Mouse (Mus musculus) layer of hippocampus, adult 2 months (tissue): ENCODE measurements at regions not wholly inside any gene's neighbourhood (a gene's known extent, or its start where the extent isn't known, plus 50 kb on each side); places are given as distances from the start of the nearest gene placed in this dataset.
"Not testable (repeated sequence)": the region's sequence is repeated elsewhere in the genome, so short reads cannot be mapped to it uniquely, and the experiment has no call there.

Experiments used
- DNase-seq, 2 experiments: peaks; one replicate each; pipeline ENCODE4 v3.0.0; 2022; ENCODE audit warnings: low spot score in 2 of 2
- H3K27ac ChIP-seq: fragments of 200-600 bp; 2 replicates; pipeline ENCODE4 v1.8.1; 2022
- H3K4me3 ChIP-seq: fragments of 200-600 bp; 2 replicates; pipeline ENCODE4 v1.8.1; 2022; ENCODE audit warnings: mild to moderate bottlenecking
- CTCF ChIP-seq: fragments of 200-600 bp; conservative IDR thresholded peaks from 2 replicates; pipeline ENCODE4 v1.8.1; 2022; ENCODE audit warnings: antibody characterized with exemption, mild to moderate bottlenecking, moderate library complexity

- no peak for DNase-seq
- H3K27ac ChIP-seq = no peak overlapping the region
- no peak overlapping the region for H3K4me3 ChIP-seq
- TF ChIP-seq CTCF = no peak
Observed at GRCm38 (mm10) chr6:50818433-50818832, 164.2 kb upstream of the Npvf start.

GRCm38 (mm10) chr6:50818891-50819541 lies 164.8 kb upstream of the Npvf start:
- TF ChIP-seq CTCF = no peak
- Histone ChIP-seq H3K4me3 (no peak overlapping the region), H3K27ac (no peak overlapping the region)
- no peak for DNase-seq

GRCm38 (mm10) chr6:50821401-50822235 lies 167.4 kb upstream of the Npvf start:
- Histone ChIP-seq H3K27ac (no peak overlapping the region), H3K4me3 (no peak overlapping the region)
- no peak for DNase-seq
- TF ChIP-seq CTCF = no peak

- DNase-seq = no peak
- no peak overlapping the region for H3K4me3 ChIP-seq
- no peak for TF ChIP-seq CTCF
- H3K27ac ChIP-seq = no peak overlapping the region
Observed at GRCm38 (mm10) chr6:50822236-50823151, 168.3 kb upstream of the Npvf start.

- H3K27ac ChIP-seq = no peak overlapping the region
- no peak for TF ChIP-seq CTCF
Observed at GRCm38 (mm10) chr6:50823220-50823910, 169.1 kb upstream of the Npvf start.

GRCm38 (mm10) chr6:50824466-50824865 lies 170.2 kb upstream of the Npvf start:
- TF ChIP-seq CTCF = no peak
- no peak overlapping the region for H3K4me3 ChIP-seq
- DNase-seq = no peak
- no peak overlapping the region for H3K27ac ChIP-seq

More at GRCm38 (mm10) chr6:50823220-50823910, 169.1 kb upstream of the Npvf start:
- H3K4me3 ChIP-seq = no peak overlapping the region
- DNase-seq = no peak

GRCm38 (mm10) chr6:50831725-50832124 lies 177.5 kb upstream of the Npvf start:
- DNase-seq = no peak
- Histone ChIP-seq H3K4me3 (no peak overlapping the region), H3K27ac (no peak overlapping the region)
- peak; percentile 62 for TF ChIP-seq CTCF

GRCm38 (mm10) chr6:50835997-50836625 lies 181.9 kb upstream of the Npvf start:
- no peak for DNase-seq
- H3K27ac ChIP-seq = no peak overlapping the region
- H3K4me3 ChIP-seq = no peak overlapping the region
- no peak for TF ChIP-seq CTCF

GRCm38 (mm10) chr6:50840826-50841225 lies 186.6 kb upstream of the Npvf start:
- no peak overlapping the region for H3K27ac ChIP-seq
- no peak for DNase-seq
- H3K4me3 ChIP-seq = no peak overlapping the region
- no peak for TF ChIP-seq CTCF

- DNase-seq, H3K4me3 ChIP-seq, H3K27ac ChIP-seq: not testable (repeated sequence)
Observed at GRCm38 (mm10) chr6:50845246-50845645, 191.0 kb upstream of the Npvf start.

GRCm38 (mm10) chr6:50846740-50847516 lies 192.7 kb upstream of the Npvf start:
- Histone ChIP-seq H3K4me3 (no peak overlapping the region), H3K27ac (0 out of 2 replicates have a peak overlapping the region, but pooled peaks have one; percentile 18)
- no peak for DNase-seq
- no peak for TF ChIP-seq CTCF
